Mouse (Mus musculus): ENCODE results near the gene Col23a1. TPM values are rescaled to one million over a fixed set of nuclear protein-coding genes. Genes with fewer than 3 reads are reported as not detected.
A peak's percentile ranks its signal among the peaks of the same experiment; 100 is the strongest.

Gene Col23a1
- polyA plus RNA-seq, 1 experiment from 2014 or later: 1.7 TPM

- Histone ChIP-seq H3K27ac (no peak overlapping the region), H3K36me3 (ENCODE audit: poor library complexity, severe bottlenecking) (peaks cover 64% of the 10 kb centered on the region), H3K9me3 (replicated peaks) (no peaks in the 10 kb centered on the region), H3K9ac (no peak overlapping the region), H3K4me3 (no peak overlapping the region), H3K4me2 (no peak overlapping the region), H3K27me3 (no peaks in the 10 kb centered on the region), H3K4me1 (peaks cover 29% of the 10 kb centered on the region)
- whole genome bisulfite sequencing: 92% methylated on average over 1 of the region's 1 CpGs
- no peak for ATAC-seq
These were observed 297.3 kb downstream of the Col23a1 start for GRCm38 (mm10) chr11:51587059-51587458.

GRCm38 (mm10) chr11:51588833-51589232 is 299.1 kb downstream of the Col23a1 start:
- H3K36me3 ChIP-seq (ENCODE audit: poor library complexity, severe bottlenecking): peaks cover 82% of the 10 kb centered on the region
- peaks cover 22% of the 10 kb centered on the region for H3K4me1 ChIP-seq
- no peak overlapping the region for H3K9ac ChIP-seq
- no peaks in the 10 kb centered on the region for H3K9me3 ChIP-seq (replicated peaks)
- H3K4me3 ChIP-seq: no peak overlapping the region
- no peak overlapping the region for H3K4me2 ChIP-seq
- no peak overlapping the region for H3K27ac ChIP-seq
- WGBS: 98% methylated on average over 3 of the region's 3 CpGs
- ATAC-seq: no peak
- H3K27me3 ChIP-seq: no peaks in the 10 kb centered on the region

GRCm38 (mm10) chr11:51590002-51590401 is 300.3 kb downstream of the Col23a1 start:
- Histone ChIP-seq H3K9ac (no peak overlapping the region), H3K9me3 (replicated peaks) (no peaks in the 10 kb centered on the region), H3K4me1 (peaks cover 14% of the 10 kb centered on the region), H3K36me3 (ENCODE audit: poor library complexity, severe bottlenecking) (peaks cover 94% of the 10 kb centered on the region), H3K4me3 (no peak overlapping the region), H3K27ac (no peak overlapping the region), H3K27me3 (no peaks in the 10 kb centered on the region), H3K4me2 (no peak overlapping the region)
- ATAC-seq: no peak

GRCm38 (mm10) chr11:51591168-51591567 is 301.4 kb downstream of the Col23a1 start:
- no peak overlapping the region for H3K9ac ChIP-seq
- H3K4me3 ChIP-seq: no peak overlapping the region
- 76% methylated on average over 7 of the region's 7 CpGs for whole genome bisulfite sequencing
- H3K27me3 ChIP-seq: no peaks in the 10 kb centered on the region
- ATAC-seq: no peak
- no peak overlapping the region for H3K4me2 ChIP-seq
- no peaks in the 10 kb centered on the region for H3K9me3 ChIP-seq (replicated peaks)
- H3K27ac ChIP-seq: no peak overlapping the region
- H3K36me3 ChIP-seq (ENCODE audit: poor library complexity, severe bottlenecking): peaks cover 100% of the 10 kb centered on the region
- H3K4me1 ChIP-seq: 0 out of 2 replicates have a peak, but pooled peaks cover 3% of the 10 kb centered on the region

- 93% methylated on average over 7 of the region's 7 CpGs for WGBS
- H3K36me3 ChIP-seq (ENCODE audit: poor library complexity, severe bottlenecking): peaks cover 100% of the 10 kb centered on the region
- H3K4me1 ChIP-seq: no peaks in the 10 kb centered on the region
- H3K9me3 ChIP-seq (replicated peaks): no peaks in the 10 kb centered on the region
- ATAC-seq: no peak
- no peak overlapping the region for H3K4me2 ChIP-seq
- no peak overlapping the region for H3K4me3 ChIP-seq
- H3K27ac ChIP-seq: no peak overlapping the region
- H3K27me3 ChIP-seq: no peaks in the 10 kb centered on the region
- no peak overlapping the region for H3K9ac ChIP-seq
These were observed 302.2 kb downstream of the Col23a1 start for GRCm38 (mm10) chr11:51591915-51592314.

- no peak overlapping the region for H3K4me3 ChIP-seq
- ATAC-seq: no peak
- H3K4me1 ChIP-seq: no peaks in the 10 kb centered on the region
- H3K4me2 ChIP-seq: no peak overlapping the region
- no peaks in the 10 kb centered on the region for H3K27me3 ChIP-seq
- WGBS: 95% methylated on average over 4 of the region's 4 CpGs
- no peaks in the 10 kb centered on the region for H3K9me3 ChIP-seq (replicated peaks)
- H3K9ac ChIP-seq: no peak overlapping the region
- no peak overlapping the region for H3K27ac ChIP-seq
- H3K36me3 ChIP-seq (ENCODE audit: poor library complexity, severe bottlenecking): peaks cover 100% of the 10 kb centered on the region
These were observed 303.6 kb downstream of the Col23a1 start for GRCm38 (mm10) chr11:51593368-51593767.

GRCm38 (mm10) chr11:51593849-51594248 is 304.1 kb downstream of the Col23a1 start:
- peaks cover 100% of the 10 kb centered on the region for H3K36me3 ChIP-seq (ENCODE audit: poor library complexity, severe bottlenecking)

GRCm38 (mm10) chr11:51594715-51595350 is 305.1 kb downstream of the Col23a1 start:
- 77% methylated on average over 3 of the region's 3 CpGs for WGBS
- peaks cover 100% of the 10 kb centered on the region for H3K36me3 ChIP-seq (ENCODE audit: poor library complexity, severe bottlenecking)

More at GRCm38 (mm10) chr11:51593849-51594248, 304.1 kb downstream of the Col23a1 start:
- Histone ChIP-seq H3K4me2 (no peak overlapping the region), H3K9ac (no peak overlapping the region), H3K27me3 (no peaks in the 10 kb centered on the region), H3K4me1 (no peaks in the 10 kb centered on the region), H3K4me3 (no peak overlapping the region), H3K9me3 (replicated peaks) (no peaks in the 10 kb centered on the region), H3K27ac (no peak overlapping the region)
- 91% methylated on average over 6 of the region's 6 CpGs for WGBS
- ATAC-seq: no peak

GRCm38 (mm10) chr11:51595459-51596083 is 305.9 kb downstream of the Col23a1 start:
- H3K27ac ChIP-seq: no peak overlapping the region
- no peaks in the 10 kb centered on the region for H3K9me3 ChIP-seq (replicated peaks)
- ATAC-seq: no peak
- H3K4me1 ChIP-seq: peaks cover 4% of the 10 kb centered on the region; the same call in 1 of the 2 replicates
- H3K27me3 ChIP-seq: no peaks in the 10 kb centered on the region
- no peak overlapping the region for H3K4me3 ChIP-seq
- no peak overlapping the region for H3K4me2 ChIP-seq
- H3K36me3 ChIP-seq (ENCODE audit: poor library complexity, severe bottlenecking): peaks cover 100% of the 10 kb centered on the region
- H3K9ac ChIP-seq: no peak overlapping the region
- 96% methylated on average over 1 of the region's 1 CpGs for WGBS

More at GRCm38 (mm10) chr11:51594715-51595350, 305.1 kb downstream of the Col23a1 start:
- Histone ChIP-seq H3K4me1 (no peaks in the 10 kb centered on the region), H3K9ac (no peak overlapping the region), H3K4me2 (no peak overlapping the region), H3K27ac (no peak overlapping the region), H3K4me3 (no peak overlapping the region), H3K27me3 (no peaks in the 10 kb centered on the region), H3K9me3 (replicated peaks) (no peaks in the 10 kb centered on the region)
- no peak for ATAC-seq

- no peaks in the 10 kb centered on the region for H3K27me3 ChIP-seq
- H3K36me3 ChIP-seq (ENCODE audit: poor library complexity, severe bottlenecking): peaks cover 100% of the 10 kb centered on the region
- H3K9ac ChIP-seq: no peak overlapping the region
- H3K4me3 ChIP-seq: no peak overlapping the region
- peaks cover 23% of the 10 kb centered on the region for H3K4me1 ChIP-seq
- WGBS: 76% methylated on average over 2 of the region's 2 CpGs
- no peak for ATAC-seq
- H3K4me2 ChIP-seq: no peak overlapping the region
- H3K9me3 ChIP-seq (replicated peaks): no peaks in the 10 kb centered on the region
- no peak overlapping the region for H3K27ac ChIP-seq
These were observed 307.8 kb downstream of the Col23a1 start for GRCm38 (mm10) chr11:51597553-51597952.

GRCm38 (mm10) chr11:51602253-51602652 is 312.5 kb downstream of the Col23a1 start:
- Histone ChIP-seq H3K27ac (0 out of 2 replicates have a peak overlapping the region, but pooled peaks have one; percentile 10), H3K4me3 (0 out of 2 replicates have a peak overlapping the region, but pooled peaks have one; percentile 3), H3K4me1 (peaks cover 52% of the 10 kb centered on the region), H3K9me3 (replicated peaks) (no peaks in the 10 kb centered on the region), H3K27me3 (no peaks in the 10 kb centered on the region), H3K9ac (no peak overlapping the region), H3K36me3 (ENCODE audit: poor library complexity, severe bottlenecking) (peaks cover 83% of the 10 kb centered on the region), H3K4me2 (peak overlapping the region; percentile 29)
- 92% methylated on average over 3 of the region's 3 CpGs for WGBS
- no peak for ATAC-seq

- WGBS: under 1% methylated on average over 76 of the region's 81 CpGs
- H3K4me1 ChIP-seq: peaks cover 50% of the 10 kb centered on the region
These were observed 316.1 kb downstream of the Col23a1 start for GRCm38 (mm10) chr11:51605602-51606446.

More at GRCm38 (mm10) chr11:51605602-51606446, 316.1 kb downstream of the Col23a1 start:
- Histone ChIP-seq H3K4me3 (peak overlapping the region; percentile 94), H3K9me3 (replicated peaks) (no peaks in the 10 kb centered on the region), H3K4me2 (peak overlapping the region; percentile 90), H3K27ac (peak overlapping the region; percentile 96), H3K9ac (peak overlapping the region; percentile 100), H3K36me3 (ENCODE audit: poor library complexity, severe bottlenecking) (peaks cover 47% of the 10 kb centered on the region), H3K27me3 (no peaks in the 10 kb centered on the region)
- ATAC-seq: peak; percentile 73

All from forebrain, embryonic 13.5 days (tissue).